Mouse (Mus musculus) right cerebral cortex, adult 2 months (tissue): ENCODE results near the gene Stk4.
"Not testable (repeated sequence)": the region's sequence is repeated elsewhere in the genome, so short reads cannot be mapped to it uniquely, and the experiment has no call there.

Source experiments
- DNase-seq, 2 experiments: peaks; one replicate each; pipeline ENCODE4 v3.0.0; 2021 to 2022; ENCODE audit warnings: low spot score in 2 of 2

The Stk4 gene

GRCm38 (mm10) chr2:164070142-164070764, at the start of gene Stk4:
Gene Stk4, plus strand, starts transcription at chr2:164070322.
- DNase-seq: no peak

- DNase-seq: no peak
Measured at GRCm38 (mm10) chr2:164022104-164022503, 48.0 kb upstream of the Stk4 start.

GRCm38 (mm10) chr2:164025150-164025549, 45.0 kb upstream of the Stk4 start, which contains the start of gene Pabpc1l:
Gene Pabpc1l, plus strand, starts transcription at chr2:164025450.
- no peak for DNase-seq

- DNase-seq: no peak
Measured at GRCm38 (mm10) chr2:164031147-164031546, 39.0 kb upstream of the Stk4 start.

GRCm38 (mm10) chr2:164032973-164033372, 37.1 kb upstream of the Stk4 start:
- DNase-seq: no peak

GRCm38 (mm10) chr2:164036520-164037019, 33.6 kb upstream of the Stk4 start:
- DNase-seq: no peak

- DNase-seq: no peak
Measured at GRCm38 (mm10) chr2:164038407-164039028, 31.6 kb upstream of the Stk4 start.

- DNase-seq: no peak
Measured at GRCm38 (mm10) chr2:164040949-164041348, 29.2 kb upstream of the Stk4 start.

GRCm38 (mm10) chr2:164041523-164041922, 28.6 kb upstream of the Stk4 start:
- no peak for DNase-seq

GRCm38 (mm10) chr2:164047197-164047690, 22.9 kb upstream of the Stk4 start:
- DNase-seq: no peak

- no peak for DNase-seq
Measured at GRCm38 (mm10) chr2:164053767-164054166, 16.4 kb upstream of the Stk4 start.

GRCm38 (mm10) chr2:164054671-164055070, 15.5 kb upstream of the Stk4 start:
- no peak for DNase-seq

- no peak for DNase-seq
Measured at GRCm38 (mm10) chr2:164059634-164060235, 10.4 kb upstream of the Stk4 start.

GRCm38 (mm10) chr2:164070765-164071436, 779 bp downstream of the Stk4 start, which contains the start of gene Tomm34:
Gene Tomm34, minus strand, starts transcription at chr2:164071169.
- DNase-seq: peak; percentile 80 to 87

- not testable (repeated sequence) for DNase-seq
Measured at GRCm38 (mm10) chr2:164071437-164071820, 1.3 kb downstream of the Stk4 start.

GRCm38 (mm10) chr2:164072109-164072508, 2.0 kb downstream of the Stk4 start:
- DNase-seq: no peak

- no peak for DNase-seq
Measured at GRCm38 (mm10) chr2:164073120-164073519, 3.0 kb downstream of the Stk4 start.

GRCm38 (mm10) chr2:164073918-164074578, 3.9 kb downstream of the Stk4 start:
- peak; percentile 98 for DNase-seq

GRCm38 (mm10) chr2:164075088-164075487, 5.0 kb downstream of the Stk4 start:
- no peak for DNase-seq

- no peak for DNase-seq
Measured at GRCm38 (mm10) chr2:164076874-164077425, 6.8 kb downstream of the Stk4 start.

- no peak for DNase-seq
Measured at GRCm38 (mm10) chr2:164077875-164078274, 7.8 kb downstream of the Stk4 start.
